Mouse (Mus musculus) frontal cortex, postnatal 10 days (tissue): ENCODE data around the gene Nlrc5.
"Not testable (repeated sequence)": the region's sequence is repeated elsewhere in the genome, so short reads cannot be mapped to it uniquely, and the experiment has no call there.

Experiments
- DNase-seq, 2 experiments: peaks; one replicate each; pipeline ENCODE4 v3.0.0; 2022; ENCODE audit warnings: low spot score in 2 of 2, mixed read lengths in 1 of 2

Nlrc5 gene

GRCm38 (mm10) chr8:94418017-94418416 lies 16.1 kb upstream of the Nlrc5 start:
- no peak for DNase-seq

- no peak for DNase-seq
These were observed 11.9 kb upstream of the Nlrc5 start for GRCm38 (mm10) chr8:94422270-94422669.

- DNase-seq, result no peak
These were observed 6.2 kb upstream of the Nlrc5 start for GRCm38 (mm10) chr8:94427953-94428352.

- DNase-seq, result no peak
These were observed 5.7 kb upstream of the Nlrc5 start for GRCm38 (mm10) chr8:94428420-94428819.

GRCm38 (mm10) chr8:94429376-94429775 lies 4.8 kb upstream of the Nlrc5 start:
- DNase-seq, result no peak

- no peak for DNase-seq
These were observed 1.9 kb upstream of the Nlrc5 start for GRCm38 (mm10) chr8:94432212-94432611.

GRCm38 (mm10) chr8:94434958-94435357 lies 802 bp downstream of the Nlrc5 start:
- no peak for DNase-seq

- DNase-seq, result no peak
These were observed 1.4 kb downstream of the Nlrc5 start for GRCm38 (mm10) chr8:94435397-94436111.

GRCm38 (mm10) chr8:94436112-94436572 lies 2.0 kb downstream of the Nlrc5 start:
- DNase-seq, result no peak

- DNase-seq, result no peak
These were observed 2.7 kb downstream of the Nlrc5 start for GRCm38 (mm10) chr8:94436900-94437299.

- DNase-seq, result no peak
These were observed 4.5 kb downstream of the Nlrc5 start for GRCm38 (mm10) chr8:94438659-94439058.

GRCm38 (mm10) chr8:94439691-94440090 lies 5.5 kb downstream of the Nlrc5 start:
- DNase-seq, result no peak

- no peak for DNase-seq
These were observed 6.2 kb downstream of the Nlrc5 start for GRCm38 (mm10) chr8:94440389-94440788.

- DNase-seq, result no peak
These were observed 7.5 kb downstream of the Nlrc5 start for GRCm38 (mm10) chr8:94441686-94442085.

GRCm38 (mm10) chr8:94443153-94443552 lies 9.0 kb downstream of the Nlrc5 start:
- no peak for DNase-seq

GRCm38 (mm10) chr8:94444480-94444879 lies 10.3 kb downstream of the Nlrc5 start:
- no peak for DNase-seq

- no peak for DNase-seq
These were observed 13.0 kb downstream of the Nlrc5 start for GRCm38 (mm10) chr8:94447142-94447541.

- no peak for DNase-seq
These were observed 13.6 kb downstream of the Nlrc5 start for GRCm38 (mm10) chr8:94447583-94448324.

- not testable (repeated sequence) for DNase-seq
These were observed 18.8 kb downstream of the Nlrc5 start for GRCm38 (mm10) chr8:94452991-94453390.

- no peak for DNase-seq
These were observed 19.8 kb downstream of the Nlrc5 start for GRCm38 (mm10) chr8:94453868-94454488.

- DNase-seq, result no peak
These were observed 20.7 kb downstream of the Nlrc5 start for GRCm38 (mm10) chr8:94454905-94455304.

GRCm38 (mm10) chr8:94456071-94456470 lies 21.9 kb downstream of the Nlrc5 start:
- DNase-seq, result no peak

GRCm38 (mm10) chr8:94458567-94458966 lies 24.4 kb downstream of the Nlrc5 start:
- DNase-seq, result no peak
